Mouse (Mus musculus): ENCODE measurements around the gene Gm12216. TPM values are rescaled to one million over a fixed set of nuclear protein-coding genes. Genes with fewer than 3 reads are reported as not detected.

Gene Gm12216
- polyA plus RNA-seq, 2 experiments, result 0.43 to 0.74 TPM

DNA sequence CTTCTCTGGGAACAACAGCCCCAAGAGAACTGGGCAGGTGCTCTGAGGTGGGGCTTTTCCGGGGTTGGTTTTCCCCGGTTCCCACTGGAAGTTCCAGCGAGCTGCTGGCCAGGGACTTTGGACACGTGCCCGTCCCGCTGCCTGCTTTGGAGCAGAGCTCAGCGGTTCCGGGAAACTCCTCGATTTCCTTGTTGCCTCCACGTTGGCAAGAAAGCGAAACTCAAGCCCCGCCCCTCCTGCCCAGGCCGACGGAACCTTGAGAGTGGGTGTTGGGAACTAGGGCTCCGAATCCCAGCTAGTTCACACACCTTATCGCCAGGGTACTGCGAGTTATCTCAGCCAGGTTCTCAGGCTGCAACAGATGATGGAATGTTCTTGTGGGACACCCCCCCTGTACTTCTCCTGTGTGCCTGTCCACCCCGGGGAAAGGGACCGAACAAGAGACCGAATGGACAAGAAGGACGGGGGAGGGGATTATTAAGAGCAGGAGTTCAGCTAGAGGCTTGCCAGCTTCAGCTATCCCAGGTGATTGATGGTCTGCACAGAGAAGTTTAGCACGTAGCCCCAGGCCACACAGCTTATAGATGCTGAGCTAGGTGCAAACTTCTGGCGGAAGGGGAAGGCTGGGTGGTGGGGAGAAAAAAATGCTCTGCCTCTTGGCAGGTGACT lies 96.1 kb downstream of the Gm12216 start:
- H3K4me1 ChIP-seq (ENCODE audit: control insufficient read depth, insufficient read depth, low read length), result peaks cover 41% of the 10 kb centered on the region
- H3K9me3 ChIP-seq (ENCODE audit: control insufficient read depth, low read length), result no peaks in the 10 kb centered on the region
- H3K36me3 ChIP-seq (ENCODE audit: control insufficient read depth, insufficient read depth, low read length), result no peaks in the 10 kb centered on the region
- H3K4me2 ChIP-seq (replicated peaks; ENCODE audit: low read depth, low read length, severe bottlenecking), result peak overlapping the region; percentile 74
- no peaks in the 10 kb centered on the region for H3K27me3 ChIP-seq (ENCODE audit: control insufficient read depth, insufficient read depth, low read length)
- peak overlapping the region; percentile 37 for H3K4me3 ChIP-seq (replicated peaks; ENCODE audit: low read length)
- H3K27ac ChIP-seq (replicated peaks; ENCODE audit: low read depth, low read length), result peak overlapping the region; percentile 84
- peak overlapping the region; percentile 62 for H3K9ac ChIP-seq (ENCODE audit: low read depth, low read length, severe bottlenecking)
- DNase-seq (ENCODE audit: low spot score) (peak; percentile 71), ATAC-seq (ENCODE audit: low FRiP score, low read depth) (no peak; the same call in 1 of the 2 replicates)
- no peak for TF ChIP-seq POLR2A (IDR thresholded peaks at IDR 0.05; ENCODE audit: borderline replicate concordance, extremely low read depth, insufficient read depth, insufficient read length)
- WGBS, result 2% methylated on average over 23 of the region's 23 CpGs

- no peak for DNase-seq (ENCODE audit: low spot score)
- H3K4me1 ChIP-seq (ENCODE audit: control insufficient read depth, insufficient read depth, low read length), result peaks cover 41% of the 10 kb centered on the region
- TF ChIP-seq POLR2A (IDR thresholded peaks at IDR 0.05; ENCODE audit: borderline replicate concordance, extremely low read depth, insufficient read depth, insufficient read length), result no peak
- H3K9me3 ChIP-seq (ENCODE audit: control insufficient read depth, low read length), result no peaks in the 10 kb centered on the region
- peak overlapping the region; percentile 84; the same call in 1 of the 2 replicates for H3K27ac ChIP-seq (replicated peaks; ENCODE audit: low read depth, low read length)
- no peaks in the 10 kb centered on the region for H3K27me3 ChIP-seq (ENCODE audit: control insufficient read depth, insufficient read depth, low read length)
- WGBS, result 52% methylated on average over 2 of the region's 2 CpGs
- peak overlapping the region; percentile 37 for H3K4me3 ChIP-seq (replicated peaks; ENCODE audit: low read length)
- no peaks in the 10 kb centered on the region for H3K36me3 ChIP-seq (ENCODE audit: control insufficient read depth, insufficient read depth, low read length)
- peak overlapping the region; percentile 74 for H3K4me2 ChIP-seq (replicated peaks; ENCODE audit: low read depth, low read length, severe bottlenecking)
- H3K9ac ChIP-seq (ENCODE audit: low read depth, low read length, severe bottlenecking), result no peak overlapping the region
- no peak for ATAC-seq (ENCODE audit: low FRiP score, low read depth)
These were observed 96.6 kb downstream of the Gm12216 start for GRCm38 (mm10) chr11:53762426-53762825.

DNA sequence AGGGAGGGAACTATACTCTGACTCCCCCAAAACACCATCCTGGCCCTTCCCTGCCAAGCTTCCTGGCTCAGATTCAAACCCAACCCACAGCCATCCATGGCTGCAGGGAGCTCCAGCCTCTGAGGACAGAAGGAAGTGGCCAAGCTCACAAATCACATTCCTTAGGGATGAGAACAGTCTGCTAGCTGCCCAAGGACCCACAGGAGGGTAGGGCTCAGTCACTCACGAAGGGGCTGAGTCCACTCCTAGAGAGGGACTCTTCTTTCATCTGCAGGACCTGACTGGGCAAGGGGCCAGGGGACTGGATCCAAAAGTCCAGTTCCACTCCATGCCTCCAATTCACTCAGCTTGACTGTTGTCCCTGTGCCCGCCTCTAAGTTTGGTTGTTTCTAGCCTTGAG lies 97.2 kb downstream of the Gm12216 start:
- Histone ChIP-seq H3K9me3 (ENCODE audit: control insufficient read depth, low read length) (no peaks in the 10 kb centered on the region), H3K4me2 (replicated peaks; ENCODE audit: low read depth, low read length, severe bottlenecking) (no peak overlapping the region), H3K9ac (ENCODE audit: low read depth, low read length, severe bottlenecking) (no peak overlapping the region), H3K27ac (replicated peaks; ENCODE audit: low read depth, low read length) (peak overlapping the region; percentile 50; the same call in 1 of the 2 replicates), H3K36me3 (ENCODE audit: control insufficient read depth, insufficient read depth, low read length) (no peaks in the 10 kb centered on the region), H3K4me1 (ENCODE audit: control insufficient read depth, insufficient read depth, low read length) (peaks cover 41% of the 10 kb centered on the region), H3K4me3 (replicated peaks; ENCODE audit: low read length) (no peak overlapping the region), H3K27me3 (ENCODE audit: control insufficient read depth, insufficient read depth, low read length) (no peaks in the 10 kb centered on the region)
- TF ChIP-seq POLR2A (IDR thresholded peaks at IDR 0.05; ENCODE audit: borderline replicate concordance, extremely low read depth, insufficient read depth, insufficient read length), result no peak
- WGBS, result 51% methylated on average over 2 of the region's 2 CpGs
- DNase-seq (ENCODE audit: low spot score), result no peak
- no peak for ATAC-seq (ENCODE audit: low FRiP score, low read depth)

- H3K27me3 ChIP-seq (ENCODE audit: control insufficient read depth, insufficient read depth, low read length), result no peaks in the 10 kb centered on the region
- WGBS, result 71% methylated on average over 5 of the region's 5 CpGs
These were observed 97.8 kb downstream of the Gm12216 start for GRCm38 (mm10) chr11:53761284-53761683.

DNA sequence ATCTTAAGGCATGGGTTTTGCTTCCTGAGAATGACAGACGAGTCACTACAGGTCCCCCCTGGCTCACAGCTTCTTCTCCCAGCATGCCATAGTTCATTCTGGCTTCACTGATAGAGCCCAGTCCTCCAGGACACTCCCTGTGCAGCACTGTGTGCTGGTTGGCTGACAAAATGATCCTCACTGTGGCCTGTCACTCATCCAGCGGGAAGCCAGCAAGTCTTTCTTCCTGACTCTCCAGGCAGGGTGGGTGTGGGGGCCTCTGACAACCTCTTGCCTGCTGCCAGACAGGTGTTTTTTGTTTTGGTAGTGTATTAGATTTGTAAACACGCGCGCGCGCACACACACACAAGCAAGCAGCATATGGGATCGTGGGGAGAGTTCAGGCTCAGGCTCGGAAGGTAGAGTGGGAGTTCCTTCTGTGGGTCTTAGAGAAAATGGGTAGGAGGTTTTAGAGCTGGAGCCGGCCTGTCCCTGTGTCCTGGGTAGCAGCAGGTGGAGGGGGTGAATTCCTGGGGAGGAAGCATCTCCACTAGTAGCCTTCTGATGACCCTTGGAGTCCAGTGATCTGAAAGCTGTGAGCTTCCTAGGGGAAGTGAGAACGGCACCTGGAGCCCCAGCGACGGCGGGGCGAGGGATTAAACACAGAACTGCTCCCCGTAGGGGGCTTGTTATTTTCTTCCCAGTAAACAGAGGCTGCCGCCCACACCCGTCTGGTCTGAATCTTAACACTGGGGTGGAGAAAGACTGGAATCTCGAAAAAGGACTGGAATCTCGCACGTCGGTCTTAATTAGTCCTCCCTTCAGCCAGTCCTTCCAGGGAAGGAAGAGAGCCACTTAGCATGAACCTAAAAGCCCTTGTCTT lies 99.3 kb downstream of the Gm12216 start:
- WGBS, result 8% methylated on average over 22 of the region's 22 CpGs
- ATAC-seq (ENCODE audit: low FRiP score, low read depth), result no peak
- no peak overlapping the region for H3K9ac ChIP-seq (ENCODE audit: low read depth, low read length, severe bottlenecking)
- peaks cover 40% of the 10 kb centered on the region for H3K4me1 ChIP-seq (ENCODE audit: control insufficient read depth, insufficient read depth, low read length)
- H3K36me3 ChIP-seq (ENCODE audit: control insufficient read depth, insufficient read depth, low read length), result no peaks in the 10 kb centered on the region
- no peaks in the 10 kb centered on the region for H3K27me3 ChIP-seq (ENCODE audit: control insufficient read depth, insufficient read depth, low read length)
- H3K4me3 ChIP-seq (replicated peaks; ENCODE audit: low read length), result no peak overlapping the region
- no peak for TF ChIP-seq POLR2A (IDR thresholded peaks at IDR 0.05; ENCODE audit: borderline replicate concordance, extremely low read depth, insufficient read depth, insufficient read length)
- H3K27ac ChIP-seq (replicated peaks; ENCODE audit: low read depth, low read length), result no peak overlapping the region; the same call in 1 of the 2 replicates
- no peaks in the 10 kb centered on the region for H3K9me3 ChIP-seq (ENCODE audit: control insufficient read depth, low read length)
- no peak overlapping the region for H3K4me2 ChIP-seq (replicated peaks; ENCODE audit: low read depth, low read length, severe bottlenecking)
- no peak for DNase-seq (ENCODE audit: low spot score)

More at GRCm38 (mm10) chr11:53761284-53761683, 97.8 kb downstream of the Gm12216 start:
- no peak overlapping the region for H3K27ac ChIP-seq (replicated peaks; ENCODE audit: low read depth, low read length)
- H3K36me3 ChIP-seq (ENCODE audit: control insufficient read depth, insufficient read depth, low read length), result no peaks in the 10 kb centered on the region
- H3K9ac ChIP-seq (ENCODE audit: low read depth, low read length, severe bottlenecking), result no peak overlapping the region
- H3K4me2 ChIP-seq (replicated peaks; ENCODE audit: low read depth, low read length, severe bottlenecking), result no peak overlapping the region
- H3K4me1 ChIP-seq (ENCODE audit: control insufficient read depth, insufficient read depth, low read length), result peaks cover 41% of the 10 kb centered on the region
- DNase-seq (ENCODE audit: low spot score) (no peak), ATAC-seq (ENCODE audit: low FRiP score, low read depth) (no peak)
- TF ChIP-seq POLR2A (IDR thresholded peaks at IDR 0.05; ENCODE audit: borderline replicate concordance, extremely low read depth, insufficient read depth, insufficient read length), result no peak
- no peak overlapping the region for H3K4me3 ChIP-seq (replicated peaks; ENCODE audit: low read length)
- no peaks in the 10 kb centered on the region for H3K9me3 ChIP-seq (ENCODE audit: control insufficient read depth, low read length)

Data from limb, embryonic 14.5 days (tissue).